Mouse (Mus musculus) lung, postnatal 0 days (tissue): ENCODE data around the gene Gcnt2. TPM values are rescaled to one million over a fixed set of nuclear protein-coding genes. Genes with fewer than 3 reads are reported as not detected.
"Not testable (repeated sequence)": the region's sequence is repeated elsewhere in the genome, so short reads cannot be mapped to it uniquely, and the experiment has no call there.

ENCODE experiments used
- ATAC-seq: fragments of 200-750 bp; cut with Nextera tagmentation; 2 replicates; pipeline ENCODE4 v1.8.0; 2017; ENCODE audit warnings: moderate library complexity
- DNase-seq: peaks from one replicate; pipeline ENCODE4 v3.0.0-alpha.2; 2016; ENCODE audit warnings: low spot score
- H3K27ac ChIP-seq: fragments of 300-500 bp; sonication (generic); 2 replicates; pipeline ENCODE4 v1.5.1; 2014; ENCODE audit warnings: antibody characterized with exemption, mild to moderate bottlenecking, low read length, mixed read lengths
- H3K27me3 ChIP-seq: fragments of 300-500 bp; sonication (generic); replicated peaks from 2 replicates; pipeline ENCODE4 v1.6.1; 2014; ENCODE audit warnings: low read length, mixed read lengths; ENCODE audit not compliant: insufficient read depth
- H3K36me3 ChIP-seq: fragments of 300-500 bp; sonication (generic); 2 replicates; pipeline ENCODE4 v1.6.1; 2014; ENCODE audit warnings: low read length, mixed read lengths; ENCODE audit not compliant: insufficient read depth
- H3K4me1 ChIP-seq: fragments of 300-500 bp; sonication (generic); 2 replicates; pipeline ENCODE4 v1.6.1; 2014; ENCODE audit warnings: antibody characterized with exemption, low read depth, low read length, mixed read lengths; ENCODE audit not compliant: insufficient read depth
- H3K4me2 ChIP-seq: fragments of 300-500 bp; sonication (generic); replicated peaks from 2 replicates; pipeline ENCODE4 v1.6.1; 2014; ENCODE audit warnings: low read depth, mild to moderate bottlenecking, low read length, moderate library complexity, mixed read lengths
- H3K4me3 ChIP-seq: fragments of 300-500 bp; sonication (generic); 2 replicates; pipeline ENCODE4 v1.5.1; 2014; ENCODE audit warnings: low read depth, low read length
- H3K9ac ChIP-seq: fragments of 300-500 bp; sonication (generic); replicated peaks from 2 replicates; pipeline ENCODE4 v1.6.1; 2014; ENCODE audit warnings: low read depth, mild to moderate bottlenecking
- H3K9me3 ChIP-seq: fragments of 300-500 bp; sonication (generic); 2 replicates; pipeline ENCODE4 v1.6.1; 2016; ENCODE audit warnings: low read length, mixed read lengths
- CTCF ChIP-seq: IDR thresholded peaks from 2 replicates; pipeline ENCODE4 v1.5.1; 2016; ENCODE audit warnings: antibody characterized with exemption, mild to moderate bottlenecking
- EP300 ChIP-seq: IDR thresholded peaks from 2 replicates; pipeline ENCODE4 v1.6.1; 2016; ENCODE audit warnings: antibody characterized with exemption, mild to moderate bottlenecking, control low read depth
- WGBS: fragments of 180-500 bp; shearing (Covaris S2); extraction: QIAGEN DNeasy Blood & Tissue Kit; methylation state at CpG from one replicate; pipeline ENCODE4 v1.1.7; 2014; 5-methylcytosine and 5-hydroxymethylcytosine counted together
- polyA plus RNA-seq: library from polyadenylated mRNA; unstranded; fragments of >200 nt; fragmentation: Nextera tagmentation; extraction: Ambion mirVana; gene quantifications from 2 replicates; pipeline ENCODE4 v1.2.1, GENCODE M21; 2015

The Gcnt2 gene
- polyA plus RNA-seq, 1 experiment from 2014 or later = 10.9 TPM

GRCm38 (mm10) chr13:40922311-40922877 is 62.8 kb downstream of the Gcnt2 start:
- Histone ChIP-seq H3K4me2 (no peak overlapping the region; the same call in 1 of the 2 replicates), H3K4me3 (no peak overlapping the region), H3K27me3 (no peaks in the 10 kb centered on the region), H3K27ac (0 out of 2 replicates have a peak overlapping the region, but pooled peaks have one; percentile 52), H3K9ac (no peak overlapping the region), H3K9me3 (no peaks in the 10 kb centered on the region), H3K36me3 (no peaks in the 10 kb centered on the region), H3K4me1 (peaks cover 9% of the 10 kb centered on the region)
- ATAC-seq (no peak), DNase-seq (no peak)
- no peak for TF ChIP-seq CTCF
- no peak for TF ChIP-seq EP300
- WGBS = 73% methylated on average over 11 of the region's 11 CpGs

GRCm38 (mm10) chr13:40923756-40924315 is 64.3 kb downstream of the Gcnt2 start:
- H3K36me3 ChIP-seq = no peaks in the 10 kb centered on the region
- H3K9me3 ChIP-seq = no peaks in the 10 kb centered on the region
- H3K4me1 ChIP-seq = peaks cover 3% of the 10 kb centered on the region
- DNase-seq = no peak
- no peak for TF ChIP-seq EP300
- TF ChIP-seq CTCF = no peak
- no peak overlapping the region for H3K27ac ChIP-seq
- no peak overlapping the region for H3K4me2 ChIP-seq
- no peak overlapping the region for H3K4me3 ChIP-seq
- 71% methylated on average over 4 of the region's 4 CpGs for WGBS
- no peak overlapping the region for H3K9ac ChIP-seq
- H3K27me3 ChIP-seq = no peaks in the 10 kb centered on the region
- ATAC-seq = no peak

- Histone ChIP-seq H3K9ac (no peak overlapping the region), H3K4me2 (no peak overlapping the region), H3K27ac (peak overlapping the region; percentile 65), H3K9me3 (no peaks in the 10 kb centered on the region), H3K36me3 (no peaks in the 10 kb centered on the region), H3K27me3 (no peaks in the 10 kb centered on the region), H3K4me1 (peaks cover 3% of the 10 kb centered on the region; the same call in 1 of the 2 replicates), H3K4me3 (no peak overlapping the region)
- peak; percentile 29 for DNase-seq
- ATAC-seq = no peak
- TF ChIP-seq EP300 (no peak), CTCF (no peak)
- 50% methylated on average over 9 of the region's 9 CpGs for WGBS
Observed at GRCm38 (mm10) chr13:40928192-40928898, 68.8 kb downstream of the Gcnt2 start.

- H3K4me1 ChIP-seq, H3K9ac ChIP-seq, H3K27ac ChIP-seq, H3K27me3 ChIP-seq, H3K4me3 ChIP-seq, H3K4me2 ChIP-seq, H3K9me3 ChIP-seq, H3K36me3 ChIP-seq: not testable (repeated sequence)
- ATAC-seq (peak; percentile 75), DNase-seq (peak; percentile 89)
- WGBS = no CpG with 5 or more reads among the region's 2 CpGs
Observed at GRCm38 (mm10) chr13:40931871-40932270, 72.3 kb downstream of the Gcnt2 start.

GRCm38 (mm10) chr13:40932573-40932972 is 73.0 kb downstream of the Gcnt2 start:
- H3K36me3 ChIP-seq = no peaks in the 10 kb centered on the region
- H3K27me3 ChIP-seq = no peaks in the 10 kb centered on the region
- H3K9ac ChIP-seq = no peak overlapping the region
- no peak for ATAC-seq
- no peak for TF ChIP-seq EP300
- no peak for TF ChIP-seq CTCF
- no peak overlapping the region for H3K27ac ChIP-seq
- DNase-seq = no peak
- no peak overlapping the region for H3K4me3 ChIP-seq
- no peaks in the 10 kb centered on the region for H3K9me3 ChIP-seq
- H3K4me2 ChIP-seq = no peak overlapping the region
- peaks cover 3% of the 10 kb centered on the region; the same call in 1 of the 2 replicates for H3K4me1 ChIP-seq
- 73% methylated on average over 5 of the region's 5 CpGs for WGBS

GRCm38 (mm10) chr13:40934341-40934740 is 74.8 kb downstream of the Gcnt2 start:
- WGBS = 78% methylated on average over 3 of the region's 3 CpGs
- H3K4me2 ChIP-seq = no peak overlapping the region
- no peaks in the 10 kb centered on the region for H3K9me3 ChIP-seq
- no peak overlapping the region for H3K27ac ChIP-seq
- no peaks in the 10 kb centered on the region for H3K27me3 ChIP-seq
- H3K4me3 ChIP-seq = no peak overlapping the region
- TF ChIP-seq CTCF (no peak), EP300 (no peak)
- H3K4me1 ChIP-seq = peaks cover 6% of the 10 kb centered on the region; the same call in 1 of the 2 replicates
- ATAC-seq = no peak
- no peak for DNase-seq
- no peak overlapping the region for H3K9ac ChIP-seq
- H3K36me3 ChIP-seq = no peaks in the 10 kb centered on the region
